Mouse (Mus musculus): Measurements from ENCODE around the gene Olfr1278.
"Not testable (repeated sequence)": the region's sequence is repeated elsewhere in the genome, so short reads cannot be mapped to it uniquely, and the experiment has no call there.

Olfr1278 gene

GRCm38 (mm10) chr2:111289836-111290235, at the start of gene Olfr1278:
TSS of gene Olfr1278 (plus strand) at chr2:111290136.
- DNase-seq (ENCODE audit: low spot score in 2 of 2): no peak

- DNase-seq (ENCODE audit: low spot score in 2 of 2): no peak
These were observed 35.7 kb upstream of the Olfr1278 start, which contains the start of gene Olfr1276 for GRCm38 (mm10) chr2:111254216-111254615. TSS of gene Olfr1276 (plus strand) at chr2:111254516.

- DNase-seq (ENCODE audit: low spot score in 2 of 2): no peak
These were observed 15.9 kb upstream of the Olfr1278 start, which contains the start of gene Olfr1277 for GRCm38 (mm10) chr2:111274006-111274405. TSS of gene Olfr1277 (minus strand) at chr2:111274106.

GRCm38 (mm10) chr2:111298541-111298940, 8.6 kb downstream of the Olfr1278 start:
- no peak for DNase-seq (ENCODE audit: low spot score in 2 of 2)

GRCm38 (mm10) chr2:111300374-111300773, 10.4 kb downstream of the Olfr1278 start, which contains the start of gene Olfr1279:
TSS of gene Olfr1279 (plus strand) at chr2:111300635.
- DNase-seq (ENCODE audit: low spot score in 2 of 2): no peak

- DNase-seq (ENCODE audit: low spot score in 2 of 2): no peak
These were observed 23.8 kb downstream of the Olfr1278 start, which contains the start of gene Olfr1280 for GRCm38 (mm10) chr2:111313717-111314116. TSS of gene Olfr1280 (plus strand) at chr2:111314017.

GRCm38 (mm10) chr2:111326220-111326619, 36.3 kb downstream of the Olfr1278 start, which contains the start of gene Olfr1281:
TSS of gene Olfr1281 (plus strand) at chr2:111326520.
- no peak for DNase-seq (ENCODE audit: low spot score in 2 of 2)

- not testable (repeated sequence) for DNase-seq (ENCODE audit: low spot score in 2 of 2)
These were observed 43.8 kb downstream of the Olfr1278 start for GRCm38 (mm10) chr2:111333721-111334120.

- no peak for DNase-seq (ENCODE audit: low spot score in 2 of 2)
These were observed 46.0 kb downstream of the Olfr1278 start, which contains the start of gene Olfr1282 for GRCm38 (mm10) chr2:111335976-111336375. TSS of gene Olfr1282 (minus strand) at chr2:111336076.
